ENCODE assay signal across 8 mouse cellular contexts in genomic region chr16:22545016-22545561, GRCm38 (mm10).
DNase-seq lines count a peak whose midpoint lies in the region; ATAC-seq and TF ChIP-seq lines count a peak whose summit lies in the region.
"Had no signal": no experiment of that assay in that cellular context is flagged by ENCODE, and none has a peak within 500 bp of the region (broad histone marks: within the 10 kb centered on the region; RNA-seq: fewer than 3 reads in every experiment).

No protein-coding gene starts in this region.

- no peak for DNase-seq in liver, adult 2 months (ENCODE audit: extremely low read depth, low read depth, low spot score)
- no peak for DNase-seq in liver, embryonic 11.5 days (ENCODE audit: low spot score)
- DNase-seq in brain, adult 2 months (ENCODE audit: low read depth, low spot score), result peak; percentile 96
- peak; percentile 32 to 49 for DNase-seq in frontal cortex, postnatal 14 days (ENCODE audit: low spot score in 2 of 2)
- DNase-seq in layer of hippocampus, adult 2 months (ENCODE audit: low spot score in 2 of 2), result peak; percentile 60 to 81
- peak; percentile 26 for DNase-seq in naive thymus-derived CD4-positive, alpha-beta T cell, adult 2 months (ENCODE audit: low read depth)
- DNase-seq in gastrocnemius, adult 8-10 months (ENCODE audit: low spot score in 2 of 2), result no peak

- WGBS in liver, adult 2 months, result 23% methylated on average over 3 of the region's 3 CpGs
- 29% methylated on average over 3 of the region's 3 CpGs for WGBS in liver, embryonic 11.5 days

- no peak for ATAC-seq in liver, embryonic 11.5 days (replicated peaks; ENCODE audit: low FRiP score)

- no peak overlapping the region for H3K4me3 ChIP-seq in liver, adult 2 months (ENCODE audit: insufficient read depth, low read depth, low read length)
- H3K4me3 ChIP-seq in liver, embryonic 11.5 days (ENCODE audit: low read depth, low read length), result no peak overlapping the region
- H3K4me3 ChIP-seq in layer of hippocampus, adult 2 months, result no peak overlapping the region
- H3K4me3 ChIP-seq: erythroblast, embryonic 14.5 days had no signal

- no peaks in the 10 kb centered on the region; the same call in 1 of the 2 replicates for H3K27me3 ChIP-seq in liver, adult 2 months (ENCODE audit: control insufficient read depth, insufficient read depth, low read length)
- H3K27me3 ChIP-seq in liver, embryonic 11.5 days (replicated peaks; ENCODE audit: control insufficient read depth, insufficient read depth, low read length), result no peaks in the 10 kb centered on the region

- no peaks in the 10 kb centered on the region for H3K36me3 ChIP-seq in liver, adult 2 months (ENCODE audit: control insufficient read depth, insufficient read depth, low read length)
- H3K36me3 ChIP-seq in liver, embryonic 11.5 days (ENCODE audit: control insufficient read depth, insufficient read depth, low read length), result no peaks in the 10 kb centered on the region

- 0 out of 2 replicates have a peak overlapping the region, but pooled peaks have one; percentile 10 for H3K27ac ChIP-seq in liver, adult 2 months (replicated peaks; ENCODE audit: insufficient read depth, low read depth, low read length)
- H3K27ac ChIP-seq in liver, embryonic 11.5 days (ENCODE audit: low read depth, low read length), result no peak overlapping the region
- H3K27ac ChIP-seq in layer of hippocampus, adult 2 months, result peak overlapping the region; percentile 95

- H3K4me2 ChIP-seq in liver, embryonic 11.5 days, result no peak overlapping the region

- TF ChIP-seq CTCF in liver, adult 2 months (IDR thresholded peaks at IDR 0.05; ENCODE audit: low read depth, low read length), result no peak
- no peak for TF ChIP-seq CTCF in layer of hippocampus, adult 2 months (conservative IDR thresholded peaks at IDR 0.05)

- no peak for TF ChIP-seq POLR2A in liver, adult 2 months (IDR thresholded peaks at IDR 0.05; ENCODE audit: extremely low read depth, insufficient read depth, low read length)

- no peaks in the 10 kb centered on the region for H3K9me3 ChIP-seq in liver, embryonic 11.5 days (ENCODE audit: control insufficient read depth, low read length)

- H3K79me2 ChIP-seq in liver, adult 2 months (ENCODE audit: control insufficient read depth, insufficient read depth, low read length), result no peaks in the 10 kb centered on the region

- H3K4me1 ChIP-seq in liver, adult 2 months (ENCODE audit: control insufficient read depth, insufficient read depth, low read length), result peaks cover 2% of the 10 kb centered on the region; the same call in 1 of the 2 replicates
- H3K4me1 ChIP-seq in liver, embryonic 11.5 days (replicated peaks; ENCODE audit: control insufficient read depth, insufficient read depth, low read length), result peaks cover 4% of the 10 kb centered on the region

- H3K9ac ChIP-seq in liver, adult 2 months (ENCODE audit: low read depth, low read length), result no peak overlapping the region
- H3K9ac ChIP-seq in liver, embryonic 11.5 days (ENCODE audit: low read depth, low read length), result no peak overlapping the region

Comparison
In these comparisons a context has a peak if more than half of its experiments do, and no peak if none do; other contexts are left out.
1. DNase-seq: peak in brain, adult 2 months (single experiment), frontal cortex, postnatal 14 days (2 of 2), layer of hippocampus, adult 2 months (2 of 2) and naive thymus-derived CD4-positive, alpha-beta T cell, adult 2 months (single experiment); none in liver, adult 2 months (single experiment), liver, embryonic 11.5 days (single experiment) and gastrocnemius, adult 8-10 months (0 of 2).